Mouse (Mus musculus): ENCODE results near the gene Xrcc3. TPM values are rescaled to one million over a fixed set of nuclear protein-coding genes. Genes with fewer than 3 reads are reported as not detected.

The Xrcc3 gene
- polyA plus RNA-seq, 1 experiment from 2014 or later: 20.3 TPM

DNA sequence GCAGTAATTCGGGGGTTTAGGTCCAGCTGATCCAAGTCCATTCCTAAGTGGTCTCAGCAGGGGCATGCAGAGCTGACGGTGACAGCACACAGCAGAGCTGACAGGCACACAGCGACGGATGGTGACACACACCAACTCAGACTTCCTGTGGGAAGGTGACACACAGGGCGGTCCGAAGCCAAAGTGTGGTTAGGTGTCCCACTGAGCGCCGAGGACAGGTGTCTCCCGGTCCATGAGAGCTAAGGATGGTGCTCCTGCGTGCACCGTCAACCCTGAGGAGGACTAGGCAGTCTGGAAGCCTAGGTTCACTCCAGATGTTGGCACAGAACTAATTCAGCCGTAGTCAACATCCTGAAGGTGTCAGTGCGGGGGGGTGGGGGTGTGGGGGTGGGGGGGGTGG is 1.6 kb downstream of the Xrcc3 start:
- Histone ChIP-seq H3K4me3 (ENCODE audit: low read length) (no peak overlapping the region), H3K27me3 (ENCODE audit: control insufficient read depth, insufficient read depth, low read length) (no peaks in the 10 kb centered on the region), H3K4me2 (replicated peaks; ENCODE audit: low read depth, low read length) (no peak overlapping the region), H3K36me3 (ENCODE audit: control insufficient read depth, insufficient read depth, low read length) (peaks cover 28% of the 10 kb centered on the region), H3K4me1 (ENCODE audit: control insufficient read depth, insufficient read depth, low read length) (peaks cover 36% of the 10 kb centered on the region), H3K9ac (ENCODE audit: low read depth, low read length) (no peak overlapping the region), H3K27ac (ENCODE audit: low read depth, low read length) (no peak overlapping the region), H3K9me3 (ENCODE audit: control insufficient read depth, low read length) (no peaks in the 10 kb centered on the region)
- WGBS: 86% methylated on average over 12 of the region's 13 CpGs
- no peak for ATAC-seq (ENCODE audit: low FRiP score, low TSS enrichment)

DNA sequence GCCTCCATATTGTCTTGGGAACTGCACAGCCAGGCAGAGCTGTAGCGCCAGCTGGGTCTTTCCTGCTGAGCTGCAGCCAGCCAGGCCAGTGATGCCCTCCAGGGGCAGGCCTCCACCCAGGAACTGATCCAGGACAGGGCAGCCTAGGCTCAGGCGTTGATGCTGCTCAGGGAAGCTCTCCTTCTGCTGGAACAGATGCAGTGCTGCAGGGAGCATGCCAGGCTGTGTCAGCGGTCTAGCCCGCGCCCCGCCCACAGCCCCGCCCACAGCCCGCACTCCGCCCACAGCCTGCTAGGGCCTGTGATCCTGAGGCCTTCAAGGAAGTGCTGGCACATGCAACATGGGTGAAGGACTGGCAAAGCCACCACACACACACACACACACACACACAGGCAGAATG is 3.9 kb downstream of the Xrcc3 start:
- WGBS: 2% methylated on average over 9 of the region's 9 CpGs
- ATAC-seq (ENCODE audit: low FRiP score, low TSS enrichment): peak; percentile 25
- H3K4me1 ChIP-seq (ENCODE audit: control insufficient read depth, insufficient read depth, low read length): peaks cover 17% of the 10 kb centered on the region
- H3K9me3 ChIP-seq (ENCODE audit: control insufficient read depth, low read length): no peaks in the 10 kb centered on the region
- H3K27ac ChIP-seq (ENCODE audit: low read depth, low read length): no peak overlapping the region
- no peak overlapping the region; the same call in 1 of the 2 replicates for H3K9ac ChIP-seq (ENCODE audit: low read depth, low read length)
- H3K36me3 ChIP-seq (ENCODE audit: control insufficient read depth, insufficient read depth, low read length): peaks cover 49% of the 10 kb centered on the region
- H3K4me3 ChIP-seq (ENCODE audit: low read length): no peak overlapping the region
- H3K4me2 ChIP-seq (replicated peaks; ENCODE audit: low read depth, low read length): 0 out of 2 replicates have a peak overlapping the region, but pooled peaks have one; percentile 12
- no peaks in the 10 kb centered on the region for H3K27me3 ChIP-seq (ENCODE audit: control insufficient read depth, insufficient read depth, low read length)

DNA sequence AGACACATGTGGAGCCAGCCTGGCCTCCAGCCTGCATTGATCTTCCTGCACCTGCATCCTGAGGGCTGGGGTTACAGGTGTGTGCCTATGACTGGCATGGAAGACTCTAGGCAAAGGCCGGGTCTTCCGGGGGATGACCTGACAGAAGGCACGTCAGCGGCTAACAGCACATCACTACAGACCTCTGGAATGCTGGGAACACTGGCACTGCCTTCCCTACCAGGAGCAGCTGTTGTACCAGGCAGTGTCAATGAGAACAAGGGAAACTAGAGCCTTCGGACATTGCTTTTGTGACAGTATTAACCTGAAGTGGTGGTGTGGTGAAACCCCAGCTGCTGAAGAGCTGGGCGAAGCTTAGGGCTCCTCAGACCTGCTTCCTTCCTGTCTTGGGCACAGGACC is 4.9 kb downstream of the Xrcc3 start:
- H3K36me3 ChIP-seq (ENCODE audit: control insufficient read depth, insufficient read depth, low read length): peaks cover 57% of the 10 kb centered on the region
- 91% methylated on average over 6 of the region's 6 CpGs for WGBS
- ATAC-seq (ENCODE audit: low FRiP score, low TSS enrichment): no peak
- H3K27me3 ChIP-seq (ENCODE audit: control insufficient read depth, insufficient read depth, low read length): no peaks in the 10 kb centered on the region
- H3K4me3 ChIP-seq (ENCODE audit: low read length): no peak overlapping the region
- no peak overlapping the region for H3K4me2 ChIP-seq (replicated peaks; ENCODE audit: low read depth, low read length)
- H3K9me3 ChIP-seq (ENCODE audit: control insufficient read depth, low read length): no peaks in the 10 kb centered on the region
- H3K27ac ChIP-seq (ENCODE audit: low read depth, low read length): no peak overlapping the region
- no peak overlapping the region for H3K9ac ChIP-seq (ENCODE audit: low read depth, low read length)
- H3K4me1 ChIP-seq (ENCODE audit: control insufficient read depth, insufficient read depth, low read length): peaks cover 17% of the 10 kb centered on the region

DNA sequence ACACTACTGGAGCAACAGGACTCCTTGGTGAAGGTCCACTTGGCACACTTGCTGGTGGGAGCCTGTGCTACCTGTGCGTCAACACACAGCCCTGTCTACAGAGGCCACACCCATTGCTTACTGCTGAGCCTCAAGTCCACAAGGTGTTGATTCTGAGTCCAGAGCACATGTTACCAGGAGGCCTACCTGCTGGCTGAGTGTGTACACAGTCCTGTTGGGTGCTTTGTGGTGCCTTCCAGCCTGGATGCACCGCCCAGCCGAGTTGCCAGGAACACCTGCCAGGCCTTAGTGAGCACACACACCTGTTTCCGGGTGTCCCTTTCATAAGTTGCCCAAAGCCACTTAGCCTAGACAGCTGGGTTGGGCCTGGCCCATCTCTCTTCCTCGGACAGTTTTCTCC is 10.1 kb downstream of the Xrcc3 start:
- no peaks in the 10 kb centered on the region for H3K27me3 ChIP-seq (ENCODE audit: control insufficient read depth, insufficient read depth, low read length)
- no peak for ATAC-seq (ENCODE audit: low FRiP score, low TSS enrichment)
- H3K9ac ChIP-seq (ENCODE audit: low read depth, low read length): no peak overlapping the region
- no peak overlapping the region for H3K4me2 ChIP-seq (replicated peaks; ENCODE audit: low read depth, low read length)
- H3K27ac ChIP-seq (ENCODE audit: low read depth, low read length): no peak overlapping the region
- H3K36me3 ChIP-seq (ENCODE audit: control insufficient read depth, insufficient read depth, low read length): peaks cover 86% of the 10 kb centered on the region
- no peak overlapping the region for H3K4me3 ChIP-seq (ENCODE audit: low read length)
- H3K9me3 ChIP-seq (ENCODE audit: control insufficient read depth, low read length): no peaks in the 10 kb centered on the region
- WGBS: 93% methylated on average over 5 of the region's 5 CpGs
- H3K4me1 ChIP-seq (ENCODE audit: control insufficient read depth, insufficient read depth, low read length): no peaks in the 10 kb centered on the region

DNA sequence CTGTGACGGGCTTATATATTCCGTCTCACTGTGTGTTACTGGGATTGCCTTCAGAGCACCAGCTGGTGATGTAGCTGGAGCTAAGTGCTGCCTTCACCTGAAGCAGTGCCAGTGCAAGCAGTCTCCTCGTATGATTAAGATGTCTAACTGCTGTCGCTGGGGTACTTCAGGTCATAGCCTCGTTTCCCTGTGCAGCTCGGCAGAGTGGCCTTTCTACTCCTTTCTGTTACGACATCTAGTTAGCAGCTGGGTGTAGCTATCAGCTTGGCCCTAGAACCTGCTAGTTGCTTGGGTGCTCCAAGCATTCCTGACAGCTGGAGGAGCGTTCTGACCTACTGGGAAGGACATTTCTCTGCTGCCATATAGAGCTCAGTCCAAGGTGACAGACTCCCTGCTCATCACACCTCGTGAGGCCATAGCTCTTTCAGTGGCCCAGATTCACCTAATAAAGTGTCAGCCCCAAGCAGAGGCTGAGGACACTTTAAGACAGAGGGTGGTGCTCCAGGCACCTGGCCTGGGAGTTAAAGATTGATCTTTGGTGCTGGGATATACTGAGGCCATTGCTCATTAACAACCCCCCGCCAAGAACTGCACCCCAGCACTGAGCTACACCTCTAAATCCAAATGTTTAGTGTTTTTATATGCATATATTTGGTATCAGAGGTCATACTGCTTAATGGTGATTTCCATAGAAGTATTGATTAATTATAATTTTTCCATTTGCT is 13.1 kb downstream of the Xrcc3 start:
- ATAC-seq (ENCODE audit: low FRiP score, low TSS enrichment): no peak
- Histone ChIP-seq H3K9me3 (ENCODE audit: control insufficient read depth, low read length) (no peaks in the 10 kb centered on the region), H3K36me3 (ENCODE audit: control insufficient read depth, insufficient read depth, low read length) (peaks cover 80% of the 10 kb centered on the region), H3K4me1 (ENCODE audit: control insufficient read depth, insufficient read depth, low read length) (no peaks in the 10 kb centered on the region), H3K27ac (ENCODE audit: low read depth, low read length) (no peak overlapping the region), H3K9ac (ENCODE audit: low read depth, low read length) (no peak overlapping the region), H3K27me3 (ENCODE audit: control insufficient read depth, insufficient read depth, low read length) (no peaks in the 10 kb centered on the region), H3K4me2 (replicated peaks; ENCODE audit: low read depth, low read length) (no peak overlapping the region), H3K4me3 (ENCODE audit: low read length) (no peak overlapping the region)
- 72% methylated on average over 10 of the region's 10 CpGs for WGBS

DNA sequence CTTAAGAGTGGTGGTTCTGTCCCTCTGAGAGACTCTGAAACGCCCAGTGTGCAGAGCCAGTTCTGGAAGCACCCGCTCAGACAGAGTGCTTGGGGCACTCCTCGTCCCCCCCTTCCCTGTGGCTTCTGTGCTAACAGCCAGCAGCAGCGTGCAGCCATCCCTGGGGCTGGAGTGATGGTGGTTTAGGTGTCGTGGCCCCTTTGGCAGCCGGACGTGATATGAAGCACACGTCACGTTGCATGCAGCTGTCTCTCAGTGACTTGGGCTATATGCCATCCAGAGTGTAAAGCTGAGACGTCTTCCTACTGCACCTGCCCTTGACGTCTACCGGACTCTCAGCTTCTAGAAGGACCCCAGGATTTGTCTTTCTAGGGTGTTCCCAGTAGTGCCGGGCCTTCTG is 15.2 kb downstream of the Xrcc3 start:
- 94% methylated on average over 13 of the region's 13 CpGs for WGBS

DNA sequence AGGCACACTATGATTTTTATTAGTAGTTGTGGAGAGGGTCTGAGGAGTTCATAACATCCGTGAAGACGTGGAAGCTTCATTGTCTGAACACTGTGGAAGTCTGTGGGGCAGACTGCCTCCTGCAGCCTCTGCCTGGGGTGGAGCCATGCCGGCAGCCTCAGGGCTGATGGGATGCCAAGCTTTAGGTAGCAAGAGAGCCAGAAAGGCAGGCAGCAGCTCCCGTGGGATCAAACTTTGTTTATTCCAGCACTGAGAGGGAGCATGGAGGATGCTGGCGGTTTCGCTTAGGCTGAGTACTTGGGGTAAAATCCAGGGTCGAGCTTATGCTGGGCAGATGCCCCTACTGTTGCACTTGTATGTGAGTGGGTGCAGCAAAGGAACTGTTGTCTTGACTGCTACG is 16.4 kb downstream of the Xrcc3 start:
- Histone ChIP-seq H3K36me3 (ENCODE audit: control insufficient read depth, insufficient read depth, low read length) (peaks cover 81% of the 10 kb centered on the region), H3K27ac (ENCODE audit: low read depth, low read length) (no peak overlapping the region), H3K27me3 (ENCODE audit: control insufficient read depth, insufficient read depth, low read length) (no peaks in the 10 kb centered on the region), H3K9ac (ENCODE audit: low read depth, low read length) (no peak overlapping the region), H3K9me3 (ENCODE audit: control insufficient read depth, low read length) (no peaks in the 10 kb centered on the region), H3K4me1 (ENCODE audit: control insufficient read depth, insufficient read depth, low read length) (no peaks in the 10 kb centered on the region), H3K4me3 (ENCODE audit: low read length) (no peak overlapping the region), H3K4me2 (replicated peaks; ENCODE audit: low read depth, low read length) (no peak overlapping the region)
- 89% methylated on average over 8 of the region's 8 CpGs for WGBS
- ATAC-seq (ENCODE audit: low FRiP score, low TSS enrichment): no peak

More for the DNA sequence above, 15.2 kb downstream of the Xrcc3 start:
- H3K36me3 ChIP-seq (ENCODE audit: control insufficient read depth, insufficient read depth, low read length): peaks cover 82% of the 10 kb centered on the region
- no peak overlapping the region for H3K4me3 ChIP-seq (ENCODE audit: low read length)
- no peaks in the 10 kb centered on the region for H3K4me1 ChIP-seq (ENCODE audit: control insufficient read depth, insufficient read depth, low read length)
- H3K4me2 ChIP-seq (replicated peaks; ENCODE audit: low read depth, low read length): no peak overlapping the region
- no peak overlapping the region for H3K27ac ChIP-seq (ENCODE audit: low read depth, low read length)
- H3K9ac ChIP-seq (ENCODE audit: low read depth, low read length): no peak overlapping the region
- H3K27me3 ChIP-seq (ENCODE audit: control insufficient read depth, insufficient read depth, low read length): no peaks in the 10 kb centered on the region
- no peaks in the 10 kb centered on the region for H3K9me3 ChIP-seq (ENCODE audit: control insufficient read depth, low read length)
- ATAC-seq (ENCODE audit: low FRiP score, low TSS enrichment): no peak

DNA sequence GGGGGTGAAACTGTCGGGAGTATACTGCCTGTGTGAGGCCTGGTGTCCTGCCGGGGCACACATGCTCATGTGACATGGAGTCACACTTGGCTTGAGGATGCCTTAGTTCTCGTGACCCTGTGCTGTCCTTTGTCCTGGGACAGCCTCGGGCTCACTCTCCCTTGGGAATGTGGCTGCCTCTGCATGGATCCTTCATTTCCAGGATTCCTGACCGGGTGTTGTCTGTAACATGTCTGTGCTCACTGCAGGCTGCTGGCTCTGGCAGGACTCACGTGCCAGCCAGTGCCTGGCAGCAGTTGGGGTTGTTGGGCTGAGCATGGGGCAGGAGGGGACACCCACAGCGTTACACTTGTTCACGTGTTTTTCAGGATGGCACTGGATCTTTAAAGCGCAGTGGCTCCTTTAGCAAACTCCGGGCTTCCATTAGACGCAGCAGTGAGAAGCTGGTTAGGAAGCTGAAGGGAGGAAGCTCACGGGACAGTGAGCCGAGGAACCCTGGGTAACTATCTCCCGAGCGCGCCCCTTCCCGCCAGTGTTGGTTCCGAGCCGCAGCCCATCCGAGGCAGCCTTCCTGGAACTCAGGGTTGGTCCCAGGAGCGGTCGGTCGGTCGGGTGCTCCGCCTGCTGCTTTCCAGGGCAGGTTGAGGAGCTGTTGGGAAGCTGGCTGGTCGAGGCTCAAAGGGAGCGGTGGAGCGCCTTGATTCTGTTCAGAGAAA is 18.3 kb downstream of the Xrcc3 start:
- H3K9ac ChIP-seq (ENCODE audit: low read depth, low read length): no peak overlapping the region
- H3K27ac ChIP-seq (ENCODE audit: low read depth, low read length): no peak overlapping the region
- H3K4me1 ChIP-seq (ENCODE audit: control insufficient read depth, insufficient read depth, low read length): no peaks in the 10 kb centered on the region
- no peak for ATAC-seq (ENCODE audit: low FRiP score, low TSS enrichment)
- H3K36me3 ChIP-seq (ENCODE audit: control insufficient read depth, insufficient read depth, low read length): peaks cover 85% of the 10 kb centered on the region
- 90% methylated on average over 28 of the region's 28 CpGs for WGBS
- H3K4me2 ChIP-seq (replicated peaks; ENCODE audit: low read depth, low read length): no peak overlapping the region
- no peaks in the 10 kb centered on the region for H3K27me3 ChIP-seq (ENCODE audit: control insufficient read depth, insufficient read depth, low read length)
- H3K4me3 ChIP-seq (ENCODE audit: low read length): no peak overlapping the region
- no peaks in the 10 kb centered on the region for H3K9me3 ChIP-seq (ENCODE audit: control insufficient read depth, low read length)

DNA sequence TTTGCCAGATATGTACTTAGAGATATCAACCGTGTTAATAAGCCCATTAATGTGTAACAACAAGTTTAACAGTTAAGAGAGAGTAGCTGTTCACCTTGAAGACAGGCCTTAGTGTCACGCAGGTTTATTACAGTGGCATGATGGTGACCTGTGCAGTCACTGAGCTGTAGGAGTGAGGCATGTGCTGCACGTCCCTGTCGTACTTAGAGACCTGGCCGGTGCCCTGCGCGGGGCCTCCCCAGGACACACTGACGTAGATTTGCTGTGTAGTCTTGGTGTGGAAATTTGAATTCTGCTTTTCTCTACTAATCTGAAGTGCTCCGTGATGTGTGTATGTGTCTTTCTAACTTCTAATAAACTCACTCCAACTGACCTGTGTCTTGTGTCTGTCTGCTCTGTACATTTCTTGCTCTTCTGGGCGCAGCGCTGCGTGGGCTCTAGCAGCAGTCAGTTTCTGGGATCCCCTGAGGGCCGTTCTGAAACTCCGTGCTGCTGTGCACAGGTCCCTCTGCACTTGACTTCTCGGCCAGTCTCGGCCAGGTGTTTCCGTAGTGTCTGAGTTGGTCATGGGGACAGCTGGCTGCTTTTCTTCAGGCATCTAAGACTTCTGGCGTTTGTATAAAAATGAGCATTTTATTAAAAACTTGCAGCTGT is 19.0 kb downstream of the Xrcc3 start:
- peaks cover 86% of the 10 kb centered on the region for H3K36me3 ChIP-seq (ENCODE audit: control insufficient read depth, insufficient read depth, low read length)
- H3K27ac ChIP-seq (ENCODE audit: low read depth, low read length): no peak overlapping the region
- H3K9me3 ChIP-seq (ENCODE audit: control insufficient read depth, low read length): no peaks in the 10 kb centered on the region
- H3K27me3 ChIP-seq (ENCODE audit: control insufficient read depth, insufficient read depth, low read length): no peaks in the 10 kb centered on the region
- H3K9ac ChIP-seq (ENCODE audit: low read depth, low read length): no peak overlapping the region
- H3K4me2 ChIP-seq (replicated peaks; ENCODE audit: low read depth, low read length): no peak overlapping the region
- no peak for ATAC-seq (ENCODE audit: low FRiP score, low TSS enrichment)
- 94% methylated on average over 18 of the region's 18 CpGs for WGBS
- no peak overlapping the region for H3K4me3 ChIP-seq (ENCODE audit: low read length)
- no peaks in the 10 kb centered on the region for H3K4me1 ChIP-seq (ENCODE audit: control insufficient read depth, insufficient read depth, low read length)

All from kidney, embryonic 14.5 days (tissue).